Mouse (Mus musculus) splenic B cell, adult 2 months (primary cell): ENCODE measurements at regions not wholly inside any gene's neighbourhood (a gene's known extent, or its start where the extent isn't known, plus 50 kb on each side); places are given as distances from the start of the nearest gene placed in this dataset.

Experiments
- DNase-seq: peaks from one replicate; pipeline ENCODE4 v3.0.0-alpha.2; 2011; ENCODE audit warnings: low read depth, low spot score
- H3K27me3 ChIP-seq: 2 replicates; pipeline ENCODE4 v1.6.1; 2012; ENCODE audit warnings: mild to moderate bottlenecking, low read length, moderate library complexity, mixed read lengths; ENCODE audit not compliant: control insufficient read depth, poor library complexity, insufficient read depth, severe bottlenecking
- H3K36me3 ChIP-seq: 2 replicates; pipeline ENCODE4 v1.6.1; 2012; ENCODE audit warnings: mild to moderate bottlenecking, low read length, moderate library complexity, mixed read lengths; ENCODE audit not compliant: control insufficient read depth, poor library complexity, insufficient read depth, severe bottlenecking

DNA sequence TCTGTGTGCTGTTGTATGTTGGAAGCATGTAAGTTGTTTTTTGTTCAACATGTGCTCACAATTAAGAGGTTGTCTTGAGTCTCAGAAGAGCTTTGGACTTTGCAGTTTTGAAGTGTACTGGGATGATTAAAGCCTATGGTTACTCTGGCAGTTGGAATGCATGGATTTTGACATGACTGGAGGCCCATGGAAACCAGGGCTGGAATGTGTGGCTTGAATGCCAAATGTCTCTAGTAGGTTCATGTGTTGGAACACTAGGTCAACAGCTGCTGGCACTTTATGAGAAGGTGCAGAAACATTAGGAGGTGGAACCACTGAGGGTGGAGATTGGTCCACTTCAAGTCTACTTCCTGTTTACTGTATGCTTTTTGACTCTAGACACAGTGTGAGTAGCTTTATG, 127.0 kb downstream of the Ttc32 start:
- Histone ChIP-seq H3K27me3 (no peaks in the 10 kb centered on the region), H3K36me3 (no peaks in the 10 kb centered on the region)
- no peak for DNase-seq

GRCm38 (mm10) chr12:9158751-9159150, 129.0 kb downstream of the Ttc32 start:
- no peaks in the 10 kb centered on the region for H3K27me3 ChIP-seq
- no peak for DNase-seq
- H3K36me3 ChIP-seq: no peaks in the 10 kb centered on the region

GRCm38 (mm10) chr12:9165367-9165940, 135.7 kb downstream of the Ttc32 start:
- no peak for DNase-seq
- Histone ChIP-seq H3K36me3 (no peaks in the 10 kb centered on the region), H3K27me3 (no peaks in the 10 kb centered on the region)

- H3K36me3 ChIP-seq: no peaks in the 10 kb centered on the region
- no peaks in the 10 kb centered on the region for H3K27me3 ChIP-seq
- DNase-seq: peak; percentile 44
These were observed 136.6 kb downstream of the Ttc32 start for GRCm38 (mm10) chr12:9166218-9166908.

GRCm38 (mm10) chr12:9169008-9169407, 139.2 kb downstream of the Ttc32 start:
- H3K36me3 ChIP-seq: no peaks in the 10 kb centered on the region
- DNase-seq: no peak

DNA sequence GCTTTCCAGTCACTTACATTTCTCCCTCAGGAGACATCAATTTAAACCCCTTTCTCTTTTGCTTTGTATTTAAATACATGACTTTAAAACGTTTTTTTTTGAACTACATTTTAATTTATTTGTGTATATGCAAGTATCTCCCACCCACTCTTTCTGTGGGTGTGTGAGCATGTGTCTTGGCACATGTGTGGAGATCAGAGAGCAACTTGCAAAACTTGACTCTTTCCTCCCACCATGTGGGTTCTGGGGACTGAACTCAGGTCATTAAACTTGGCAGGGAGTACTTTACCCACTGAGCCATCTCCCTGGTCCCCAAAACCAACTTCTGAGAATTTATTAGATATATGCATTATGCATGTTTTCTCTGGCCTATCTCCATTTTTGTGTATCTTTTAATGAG, 143.9 kb downstream of the Ttc32 start:
- no peak for DNase-seq
- Histone ChIP-seq H3K27me3 (no peaks in the 10 kb centered on the region; the same call in 1 of the 2 replicates), H3K36me3 (no peaks in the 10 kb centered on the region)

More at GRCm38 (mm10) chr12:9169008-9169407, 139.2 kb downstream of the Ttc32 start:
- no peaks in the 10 kb centered on the region for H3K27me3 ChIP-seq

GRCm38 (mm10) chr12:9174327-9174726, 144.5 kb downstream of the Ttc32 start:
- H3K36me3 ChIP-seq: no peaks in the 10 kb centered on the region
- no peaks in the 10 kb centered on the region; the same call in 1 of the 2 replicates for H3K27me3 ChIP-seq
- DNase-seq: no peak

GRCm38 (mm10) chr12:9176198-9176597, 146.4 kb downstream of the Ttc32 start:
- H3K36me3 ChIP-seq: no peaks in the 10 kb centered on the region
- no peaks in the 10 kb centered on the region; the same call in 1 of the 2 replicates for H3K27me3 ChIP-seq
- no peak for DNase-seq

- no peaks in the 10 kb centered on the region; the same call in 1 of the 2 replicates for H3K27me3 ChIP-seq
- no peaks in the 10 kb centered on the region for H3K36me3 ChIP-seq
- DNase-seq: no peak
These were observed 148.8 kb downstream of the Ttc32 start for GRCm38 (mm10) chr12:9178626-9179025.

DNA sequence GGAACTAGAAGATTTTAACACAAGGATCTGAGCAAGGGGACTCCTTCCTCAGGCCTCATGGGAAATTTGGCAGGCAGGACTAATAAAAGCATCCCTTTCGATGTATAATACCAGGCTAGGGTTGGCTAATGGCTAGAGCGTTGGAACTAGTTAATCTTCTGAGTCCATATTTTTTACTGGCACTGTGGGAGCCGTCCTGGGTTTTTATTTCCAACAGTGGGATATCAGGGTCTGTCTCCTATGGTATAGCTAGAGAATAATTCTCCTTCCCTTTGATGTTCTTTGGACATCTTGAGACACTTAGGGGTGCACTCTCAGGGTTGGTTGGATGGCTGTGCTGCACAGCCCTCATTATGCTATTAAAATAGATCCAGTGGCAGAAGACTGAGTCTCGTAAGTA, 150.9 kb downstream of the Ttc32 start:
- no peaks in the 10 kb centered on the region; the same call in 1 of the 2 replicates for H3K27me3 ChIP-seq
- DNase-seq: no peak
- no peaks in the 10 kb centered on the region for H3K36me3 ChIP-seq

DNA sequence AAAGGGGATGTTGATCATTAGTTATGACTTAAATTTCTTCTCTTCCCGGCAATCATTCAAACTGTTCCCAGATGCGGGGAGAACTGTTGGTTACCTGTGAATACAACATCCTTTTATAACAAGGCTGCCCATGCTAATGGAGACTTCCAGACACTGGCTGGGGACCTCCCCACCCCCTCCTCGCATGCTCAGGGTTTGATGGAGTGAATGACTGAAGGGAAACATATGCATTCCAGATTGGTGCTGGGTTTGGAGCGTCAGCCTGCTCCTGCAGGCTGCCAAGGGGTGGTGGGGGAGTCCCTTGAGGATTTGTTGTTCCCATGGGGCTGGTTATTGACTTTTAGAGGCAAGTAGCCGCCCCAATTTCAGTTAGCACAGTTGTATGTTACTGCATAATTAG, 161.9 kb downstream of the Ttc32 start:
- Histone ChIP-seq H3K36me3 (no peaks in the 10 kb centered on the region), H3K27me3 (no peaks in the 10 kb centered on the region)
- DNase-seq: no peak

DNA sequence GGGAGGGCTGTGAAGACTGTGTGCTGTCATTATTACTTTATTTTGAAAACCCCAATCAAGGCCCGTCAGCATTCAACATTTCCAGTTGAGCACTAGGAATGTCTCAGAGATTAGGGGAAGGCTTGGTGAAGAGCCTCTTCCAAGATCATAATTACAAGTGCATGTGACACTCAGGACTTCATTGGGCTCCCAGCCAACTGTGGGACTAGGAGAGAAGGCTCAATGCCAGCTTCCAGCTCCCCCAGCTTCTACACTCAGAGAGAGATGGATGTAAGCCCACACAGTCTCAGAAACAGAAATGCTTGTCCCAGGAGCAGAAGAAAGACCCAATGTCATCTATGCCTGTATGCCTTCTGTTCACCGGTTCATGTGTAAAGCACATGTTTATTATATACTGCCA, 169.5 kb downstream of the Ttc32 start:
- H3K27me3 ChIP-seq: no peaks in the 10 kb centered on the region
- no peaks in the 10 kb centered on the region for H3K36me3 ChIP-seq
- DNase-seq: no peak

DNA sequence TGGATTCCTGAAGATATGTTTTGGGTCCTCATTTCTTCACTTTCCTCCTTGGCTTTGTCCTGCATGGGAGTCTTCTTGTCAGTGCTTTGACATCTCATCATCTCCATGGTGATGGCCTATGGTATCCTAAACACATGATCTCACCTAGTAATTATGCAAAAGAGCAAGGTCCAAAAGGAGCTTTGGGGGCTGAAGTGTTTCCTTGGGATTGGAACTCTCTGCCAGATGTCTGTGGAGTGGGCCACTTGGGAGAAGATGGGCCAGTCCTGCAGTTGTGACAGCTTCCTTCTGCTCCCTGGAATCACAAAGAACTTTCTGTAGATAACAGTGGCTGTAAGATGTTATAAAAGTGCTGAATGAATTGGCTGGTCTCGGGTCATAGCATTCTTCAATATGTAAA, 182.4 kb downstream of the Ttc32 start:
- H3K27me3 ChIP-seq: no peaks in the 10 kb centered on the region
- DNase-seq: no peak
- no peaks in the 10 kb centered on the region for H3K36me3 ChIP-seq

GRCm38 (mm10) chr12:9224971-9225370, 195.2 kb downstream of the Ttc32 start:
- no peak for DNase-seq
- Histone ChIP-seq H3K36me3 (no peaks in the 10 kb centered on the region), H3K27me3 (no peaks in the 10 kb centered on the region)

GRCm38 (mm10) chr12:9227901-9228300, 198.1 kb downstream of the Ttc32 start:
- Histone ChIP-seq H3K27me3 (no peaks in the 10 kb centered on the region), H3K36me3 (no peaks in the 10 kb centered on the region)
- DNase-seq: no peak

DNA sequence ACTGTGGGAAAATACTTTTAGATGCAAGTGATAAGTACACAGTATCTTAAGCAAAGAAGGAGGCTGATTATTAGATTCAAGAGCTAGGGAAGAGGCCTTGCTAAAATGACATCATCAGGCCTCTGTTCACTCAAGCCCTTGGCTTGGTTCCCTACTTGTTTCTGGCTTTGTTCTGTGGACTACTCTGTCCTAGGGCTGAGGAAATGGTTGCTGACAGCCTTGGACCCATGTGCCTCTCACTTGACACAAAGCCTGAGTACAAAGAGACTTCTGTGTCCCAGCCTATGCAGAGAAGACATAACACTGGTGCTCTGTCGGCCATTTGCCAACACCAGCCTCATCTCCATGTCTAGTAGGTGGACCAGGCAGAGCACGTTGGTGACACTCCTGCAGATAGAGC, 198.7 kb downstream of the Ttc32 start:
- DNase-seq: no peak
- Histone ChIP-seq H3K36me3 (no peaks in the 10 kb centered on the region), H3K27me3 (no peaks in the 10 kb centered on the region)
